Mouse (Mus musculus) olfactory bulb, adult 2 months (tissue): ENCODE measurements around the gene Atp6v0c. TPM values are rescaled to one million over a fixed set of nuclear protein-coding genes. Genes with fewer than 3 reads are reported as not detected.

Experiments
- H3K27ac ChIP-seq: fragments of 200-500 bp; 2 replicates; pipeline ENCODE4 v1.5.1; 2012; ENCODE audit warnings: low read depth, low read length; ENCODE audit not compliant: insufficient read depth
- H3K4me1 ChIP-seq: fragments of 200-500 bp; 2 replicates; pipeline ENCODE4 v1.6.1; 2012; ENCODE audit warnings: low read length; ENCODE audit not compliant: control insufficient read depth, insufficient read depth
- H3K4me3 ChIP-seq: fragments of 200-500 bp; 2 replicates; pipeline ENCODE4 v1.5.1; 2012; ENCODE audit warnings: mild to moderate bottlenecking, low read depth, low read length, moderate library complexity; ENCODE audit not compliant: insufficient read depth
- CTCF ChIP-seq: fragments of 200-500 bp; IDR thresholded peaks from 2 replicates; pipeline ENCODE4 v1.5.1; 2012; ENCODE audit warnings: low read depth, mild to moderate bottlenecking, low read length, moderate library complexity; ENCODE audit not compliant: insufficient read depth
- POLR2A ChIP-seq: fragments of 200-500 bp; IDR thresholded peaks from 2 replicates; pipeline ENCODE4 v1.6.1; 2012; ENCODE audit warnings: mild to moderate bottlenecking, low read depth, low read length, moderate library complexity; ENCODE audit not compliant: insufficient read depth
- WGBS: fragments of 180-500 bp; shearing (Covaris S2); methylation state at CpG from one replicate; pipeline ENCODE4 v1.1.7; 2018; 5-methylcytosine and 5-hydroxymethylcytosine counted together
- polyA plus RNA-seq: library from polyadenylated mRNA; stranded (reverse); fragments of >200 nt; gene quantifications from 2 replicates; pipeline ENCODE4 v1.2.4, GENCODE M21; 2012; ENCODE audit warnings: low replicate concordance; ENCODE audit not compliant: missing spikeins, insufficient read depth, insufficient read length

The Atp6v0c gene
- polyA plus RNA-seq, 1 experiment = not detected

DNA sequence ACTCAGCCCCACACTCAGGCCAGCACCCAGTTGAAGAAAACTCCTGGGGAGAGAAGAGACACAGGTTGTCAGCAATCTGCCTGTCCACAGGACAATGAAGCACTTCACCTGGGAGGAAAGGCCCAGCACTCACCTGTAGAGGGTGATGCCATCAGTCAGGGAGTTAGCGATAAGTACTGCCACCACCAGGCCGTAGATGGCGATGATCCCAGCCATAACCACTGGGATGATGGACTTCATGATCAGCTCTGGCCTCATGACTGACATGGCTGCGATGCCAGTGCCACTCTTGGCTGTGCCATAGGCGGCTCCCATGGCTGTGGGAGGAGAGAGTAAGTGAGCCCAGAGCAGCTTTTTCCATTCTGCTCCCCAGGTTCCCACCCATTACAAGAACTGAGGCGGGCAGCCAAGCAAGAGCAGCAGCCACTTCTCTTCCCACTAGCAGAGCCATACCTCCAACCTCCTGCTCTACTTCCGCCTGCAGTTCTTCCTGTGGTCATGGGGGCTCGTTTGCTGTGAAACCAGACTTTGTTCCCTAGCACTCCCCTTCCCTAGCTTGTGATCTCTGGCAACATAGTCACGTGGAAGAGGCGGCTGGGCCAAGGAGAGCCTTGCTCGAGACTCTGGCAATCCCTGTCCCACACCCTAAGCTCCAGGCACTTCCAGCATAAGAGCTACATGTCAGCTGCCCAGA is 4.8 kb downstream of the Atp6v0c start:
- TF ChIP-seq CTCF = no peak
- TF ChIP-seq POLR2A = no peak
- no peak overlapping the region for H3K27ac ChIP-seq
- WGBS = 72% methylated on average over 11 of the region's 11 CpGs
- peaks cover 30% of the 10 kb centered on the region for H3K4me1 ChIP-seq
- no peak overlapping the region for H3K4me3 ChIP-seq

DNA sequence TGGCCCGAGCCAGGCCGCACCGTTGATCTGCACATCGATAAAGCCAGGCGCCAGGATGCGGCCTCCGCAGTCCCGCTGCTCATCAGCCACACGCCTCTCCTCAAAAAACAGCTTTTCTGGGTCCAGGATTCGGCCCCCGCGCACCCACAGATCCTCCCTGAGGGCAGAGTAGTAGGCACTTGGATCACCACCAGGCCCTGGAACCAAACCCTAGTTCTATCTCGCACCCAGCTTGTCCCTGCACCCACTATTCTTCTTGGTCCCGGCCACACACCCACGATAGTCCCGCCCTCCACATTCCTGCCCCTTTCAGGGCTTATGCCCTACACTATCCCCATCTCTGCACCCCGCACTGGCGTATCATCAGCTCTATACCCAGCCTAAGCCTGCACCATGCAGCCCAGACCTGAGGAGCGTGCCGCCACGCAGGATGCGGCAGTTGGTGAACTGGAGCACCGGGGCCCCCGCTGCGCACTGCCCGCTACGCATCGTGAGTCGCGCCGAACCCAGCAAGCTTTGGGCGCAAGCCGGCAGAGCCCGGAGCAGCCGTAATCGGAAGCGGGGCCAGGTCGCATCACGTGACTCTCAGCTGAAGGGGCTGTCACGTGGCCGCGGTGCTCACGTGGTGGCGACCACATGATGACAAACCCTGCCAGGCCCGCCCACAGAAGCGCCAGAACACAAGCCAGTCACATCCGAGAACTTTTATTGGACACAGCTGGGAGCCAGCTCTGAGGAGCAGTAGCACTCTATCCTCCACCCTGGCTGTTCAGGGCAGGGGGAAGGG is 6.1 kb downstream of the Atp6v0c start, which contains the start of gene Amdhd2:
TSS of gene Amdhd2 (minus strand) at position 591 of the 787 bp plus-strand sequence.
- Histone ChIP-seq H3K4me3 (peak within 1 kb of the TSS; percentile 63), H3K4me1 (peaks cover 30% of the 10 kb centered on the region), H3K27ac (peak within 1 kb of the TSS; percentile 74)
- under 1% methylated on average over 47 of the region's 47 CpGs for WGBS
- TF ChIP-seq CTCF (no peak), POLR2A (peak; percentile 52; the same call in 1 of the 2 replicates)

GRCm38 (mm10) chr17:24162584-24163175 is 6.8 kb downstream of the Atp6v0c start:
- Histone ChIP-seq H3K27ac (peak overlapping the region; percentile 74), H3K4me3 (peak overlapping the region; percentile 63), H3K4me1 (peaks cover 24% of the 10 kb centered on the region)
- 32% methylated on average over 17 of the region's 17 CpGs for WGBS
- no peak for TF ChIP-seq POLR2A
- no peak for TF ChIP-seq CTCF

DNA sequence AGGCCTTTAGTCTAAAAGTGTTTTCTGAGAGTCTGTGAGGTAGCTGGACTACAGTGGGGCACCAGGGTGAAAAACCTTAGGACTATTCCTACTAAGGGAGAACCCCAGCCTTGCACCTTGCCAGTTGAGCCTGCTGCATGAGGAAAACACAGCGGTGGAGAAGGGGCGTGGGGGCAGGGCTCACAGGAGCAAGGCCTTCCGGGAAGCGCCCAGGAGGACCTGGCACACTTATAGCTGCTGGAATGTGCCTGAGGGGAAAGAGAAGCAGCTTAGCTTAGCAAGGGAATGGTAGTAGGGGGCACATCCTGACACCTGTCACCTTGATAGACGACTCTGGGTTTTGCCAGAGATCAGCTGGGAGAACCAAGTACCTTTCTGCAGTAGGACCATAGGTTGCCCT is 8.0 kb downstream of the Atp6v0c start:
- peaks cover 21% of the 10 kb centered on the region for H3K4me1 ChIP-seq
- no peak overlapping the region for H3K27ac ChIP-seq
- H3K4me3 ChIP-seq = no peak overlapping the region
- TF ChIP-seq POLR2A = no peak
- TF ChIP-seq CTCF = no peak
- WGBS = 83% methylated on average over 5 of the region's 5 CpGs

- Histone ChIP-seq H3K4me1 (peaks cover 8% of the 10 kb centered on the region), H3K27ac (no peak overlapping the region), H3K4me3 (no peak overlapping the region)
- no peak for TF ChIP-seq POLR2A
- no peak for TF ChIP-seq CTCF
- WGBS = 93% methylated on average over 4 of the region's 4 CpGs
Measured at GRCm38 (mm10) chr17:24157526-24157925, 12.0 kb downstream of the Atp6v0c start.

DNA sequence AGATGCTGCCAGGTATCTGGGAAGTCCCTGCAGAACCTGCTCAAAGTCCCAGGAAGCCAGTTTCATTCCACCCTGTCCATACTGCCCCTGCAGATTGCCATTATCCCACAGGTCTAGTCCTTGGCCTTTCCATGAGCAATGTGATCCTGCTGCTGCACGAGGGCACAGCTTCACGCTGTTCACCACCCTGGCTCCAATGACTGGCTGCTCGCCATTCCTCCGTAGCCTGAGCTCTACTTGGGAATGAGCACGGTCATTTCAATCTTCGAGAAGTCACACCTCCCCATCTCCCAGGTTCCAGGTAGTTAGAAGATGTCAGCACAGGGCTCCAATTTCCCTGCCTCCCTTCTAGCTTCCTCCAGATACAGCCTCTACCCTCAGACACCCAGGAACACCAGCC is 12.4 kb downstream of the Atp6v0c start:
- no peak overlapping the region for H3K27ac ChIP-seq
- 89% methylated on average over 6 of the region's 6 CpGs for WGBS
- peaks cover 10% of the 10 kb centered on the region for H3K4me1 ChIP-seq
- no peak overlapping the region for H3K4me3 ChIP-seq
- no peak for TF ChIP-seq POLR2A
- no peak for TF ChIP-seq CTCF

DNA sequence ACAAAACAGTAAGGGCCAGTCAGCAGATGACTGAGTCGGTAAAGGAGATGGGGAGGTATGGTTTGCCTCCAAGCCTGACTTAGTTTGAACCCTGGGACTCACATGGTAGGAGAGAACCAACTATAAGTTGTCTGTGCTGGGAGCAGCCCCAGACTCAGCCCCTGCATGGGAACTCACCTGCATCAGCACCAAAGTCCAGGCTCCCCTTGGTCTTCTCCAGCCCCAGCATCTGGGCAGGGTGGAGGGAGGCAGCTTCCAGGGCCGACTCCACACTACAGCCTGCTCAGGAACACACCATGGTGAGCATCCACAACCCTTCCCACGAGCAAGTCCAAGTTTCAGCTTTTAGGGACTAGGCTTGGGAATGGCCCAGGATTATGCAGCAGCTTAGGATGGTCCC is 13.1 kb downstream of the Atp6v0c start:
- Histone ChIP-seq H3K4me1 (peaks cover 9% of the 10 kb centered on the region), H3K4me3 (no peak overlapping the region), H3K27ac (no peak overlapping the region)
- TF ChIP-seq POLR2A (no peak), CTCF (no peak)
- whole genome bisulfite sequencing = 89% methylated on average over 3 of the region's 3 CpGs

DNA sequence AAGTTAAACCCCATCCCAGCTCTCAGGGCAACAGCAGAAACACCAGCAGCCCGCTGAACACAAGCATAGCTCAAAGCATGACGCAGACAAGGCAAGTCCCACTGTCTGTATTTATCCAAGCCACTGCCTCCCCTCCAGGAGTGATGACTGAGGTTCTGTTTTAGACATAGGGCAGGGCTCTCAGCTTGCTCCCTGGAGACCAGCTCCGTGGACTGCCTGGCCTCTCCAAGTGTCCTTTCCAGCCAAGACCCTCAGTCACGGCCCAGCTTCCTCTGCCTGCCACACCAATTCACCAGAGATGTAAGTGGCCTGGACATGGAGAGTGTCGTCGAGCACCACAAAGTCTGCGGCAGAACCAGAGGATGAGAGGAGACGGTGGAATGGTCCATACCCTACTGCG is 13.8 kb downstream of the Atp6v0c start:
- 94% methylated on average over 9 of the region's 9 CpGs for WGBS
- Histone ChIP-seq H3K27ac (no peak overlapping the region), H3K4me3 (no peak overlapping the region), H3K4me1 (peaks cover 8% of the 10 kb centered on the region)
- TF ChIP-seq POLR2A = no peak
- no peak for TF ChIP-seq CTCF

DNA sequence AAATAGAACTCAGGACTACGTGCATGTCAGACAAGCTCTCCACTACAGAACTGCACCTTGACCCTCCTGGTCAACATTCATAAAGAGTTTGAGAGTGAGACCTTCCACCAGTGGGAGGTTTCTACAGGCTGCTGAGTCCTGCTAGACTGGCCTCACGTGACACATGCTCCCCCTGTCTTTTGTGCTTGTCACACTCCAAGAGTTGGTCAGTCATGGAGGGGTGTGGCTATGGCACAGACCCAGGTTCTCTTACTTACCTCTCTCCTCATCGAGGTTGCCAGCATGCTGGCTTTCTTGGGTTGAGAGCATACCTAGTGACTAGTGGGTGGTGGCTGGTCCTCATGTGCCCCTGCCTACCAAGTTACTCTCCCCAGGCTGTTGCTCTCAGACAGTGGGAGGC is 15.0 kb downstream of the Atp6v0c start:
- WGBS = 74% methylated on average over 3 of the region's 3 CpGs
- TF ChIP-seq POLR2A (no peak), CTCF (no peak)

More for the DNA sequence above, 15.0 kb downstream of the Atp6v0c start:
- Histone ChIP-seq H3K27ac (no peak overlapping the region), H3K4me1 (peaks cover 8% of the 10 kb centered on the region), H3K4me3 (no peak overlapping the region)
